Mouse (Mus musculus) neural tube, embryonic 15.5 days (tissue): Measurements from ENCODE around the gene Cyp21a1. TPM values are rescaled to one million over a fixed set of nuclear protein-coding genes. Genes with fewer than 3 reads are reported as not detected.
"Not testable (repeated sequence)": the region's sequence is repeated elsewhere in the genome, so short reads cannot be mapped to it uniquely, and the experiment has no call there.

ENCODE experiments used
- ATAC-seq: fragments of 200-750 bp; cut with Nextera tagmentation; 2 replicates; pipeline ENCODE4 v1.8.0; 2017; ENCODE audit warnings: mild to moderate bottlenecking, moderate TSS enrichment, moderate library complexity; ENCODE audit not compliant: low FRiP score
- H3K27ac ChIP-seq: fragments of 300-500 bp; sonication (generic); replicated peaks from 2 replicates; pipeline ENCODE4 v1.5.1; 2015; ENCODE audit warnings: mild to moderate bottlenecking, inconsistent platforms
- H3K27me3 ChIP-seq: fragments of 300-500 bp; sonication (generic); replicated peaks from 2 replicates; pipeline ENCODE4 v1.6.1; 2015; ENCODE audit warnings: inconsistent platforms
- H3K36me3 ChIP-seq: fragments of 300-500 bp; sonication (generic); 2 replicates; pipeline ENCODE4 v1.6.1; 2015; ENCODE audit warnings: inconsistent platforms
- H3K4me1 ChIP-seq: fragments of 300-500 bp; sonication (generic); 2 replicates; pipeline ENCODE4 v1.6.1; 2015; ENCODE audit warnings: inconsistent platforms
- H3K4me2 ChIP-seq: fragments of 300-500 bp; sonication (generic); 2 replicates; pipeline ENCODE4 v1.6.1; 2015; ENCODE audit warnings: inconsistent platforms, mild to moderate bottlenecking, moderate library complexity
- H3K4me3 ChIP-seq: fragments of 300-500 bp; sonication (generic); replicated peaks from 2 replicates; pipeline ENCODE4 v1.5.1; 2015; ENCODE audit warnings: mild to moderate bottlenecking, inconsistent platforms
- H3K9ac ChIP-seq: fragments of 300-500 bp; sonication (generic); replicated peaks from 2 replicates; pipeline ENCODE4 v1.6.1; 2015; ENCODE audit warnings: mild to moderate bottlenecking, inconsistent platforms
- H3K9me3 ChIP-seq: fragments of 300-500 bp; sonication (generic); replicated peaks from 2 replicates; pipeline ENCODE4 v1.6.1; 2016; ENCODE audit warnings: inconsistent platforms
- WGBS: fragments of 180-500 bp; shearing (Covaris S2); methylation state at CpG from one replicate; pipeline ENCODE4 v1.1.7; 2015; ENCODE audit warnings: mixed read lengths; 5-methylcytosine and 5-hydroxymethylcytosine counted together
- polyA plus RNA-seq: library from polyadenylated mRNA; unstranded; fragments of >200 nt; fragmentation: Nextera tagmentation; extraction: Ambion mirVana; gene quantifications from 2 replicates; pipeline ENCODE4 v1.2.1, GENCODE M21; 2015

Cyp21a1 gene
- polyA plus RNA-seq, 1 experiment from 2014 or later: not detected

DNA sequence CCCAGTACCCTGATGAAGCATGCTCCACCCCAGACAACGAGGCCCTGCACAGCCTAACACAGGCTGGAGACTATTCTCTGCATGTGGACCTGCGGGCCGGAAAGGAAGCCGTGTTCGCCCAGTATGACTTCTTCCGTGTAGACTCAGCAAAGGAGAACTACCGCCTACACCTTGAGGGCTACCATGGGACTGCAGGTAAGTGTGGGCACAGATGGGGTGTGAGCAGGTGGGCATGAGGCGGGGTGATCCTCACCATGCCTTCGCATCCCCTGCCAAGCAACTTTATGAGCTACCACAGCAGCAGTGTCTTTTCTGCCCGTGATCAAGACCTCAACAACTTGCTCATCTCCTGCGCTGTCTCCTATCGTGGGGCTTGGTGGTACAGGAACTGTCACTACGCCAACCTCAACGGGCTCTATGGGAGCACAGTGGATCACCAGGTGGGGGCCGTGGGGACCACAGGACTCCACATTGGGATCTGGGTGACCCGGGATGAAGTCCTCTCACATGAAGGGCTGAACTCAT is 3.5 kb downstream of the Cyp21a1 start:
- not testable (repeated sequence) for H3K4me2 ChIP-seq, H3K9me3 ChIP-seq, H3K4me1 ChIP-seq, ATAC-seq, H3K27me3 ChIP-seq, H3K9ac ChIP-seq, H3K27ac ChIP-seq, H3K36me3 ChIP-seq, H3K4me3 ChIP-seq
- 92% methylated on average over 16 of the region's 16 CpGs for WGBS

- H3K27me3 ChIP-seq: no peaks in the 10 kb centered on the region
- no peak for ATAC-seq
- no peaks in the 10 kb centered on the region for H3K36me3 ChIP-seq
- H3K4me3 ChIP-seq: no peak overlapping the region
- no peaks in the 10 kb centered on the region for H3K9me3 ChIP-seq
- H3K4me1 ChIP-seq: no peaks in the 10 kb centered on the region
- H3K4me2 ChIP-seq: no peak overlapping the region
- H3K27ac ChIP-seq: no peak overlapping the region
- 91% methylated on average over 4 of the region's 4 CpGs for WGBS
- no peak overlapping the region for H3K9ac ChIP-seq
Observed at GRCm38 (mm10) chr17:34799531-34799925, 4.8 kb downstream of the Cyp21a1 start.

DNA sequence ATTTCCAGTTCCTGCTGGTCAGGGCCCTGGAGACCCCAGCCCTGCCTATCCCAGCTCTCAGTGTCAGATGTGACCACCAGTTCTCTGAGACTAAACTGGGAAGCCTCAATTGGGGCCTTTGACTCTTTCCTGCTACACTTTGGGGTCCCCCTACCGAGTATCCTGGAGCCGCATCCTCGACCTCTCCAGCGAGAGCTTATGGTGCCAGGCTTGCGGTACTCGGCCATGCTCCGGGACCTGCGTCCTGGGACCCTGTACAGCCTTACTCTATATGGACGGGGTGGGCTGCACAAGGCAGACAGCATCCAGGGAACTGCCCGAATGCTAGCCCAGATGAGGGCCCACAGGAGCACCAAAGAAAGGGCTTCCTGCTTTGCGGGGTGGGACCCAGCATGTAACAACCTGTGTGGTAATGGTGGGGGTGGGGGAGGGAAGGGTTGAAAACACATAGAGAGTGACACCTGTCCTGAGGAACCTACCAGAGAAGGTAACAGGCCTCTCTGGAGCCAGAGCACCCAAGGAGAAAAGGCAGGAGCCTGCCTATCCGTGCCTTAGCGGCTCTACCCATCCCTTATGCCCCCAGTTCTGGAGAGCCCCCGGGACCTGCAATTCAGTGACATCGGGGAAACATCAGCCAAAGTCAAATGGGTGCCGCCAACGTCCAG is 5.4 kb downstream of the Cyp21a1 start:
- ATAC-seq: no peak
- WGBS: 91% methylated on average over 17 of the region's 17 CpGs

DNA sequence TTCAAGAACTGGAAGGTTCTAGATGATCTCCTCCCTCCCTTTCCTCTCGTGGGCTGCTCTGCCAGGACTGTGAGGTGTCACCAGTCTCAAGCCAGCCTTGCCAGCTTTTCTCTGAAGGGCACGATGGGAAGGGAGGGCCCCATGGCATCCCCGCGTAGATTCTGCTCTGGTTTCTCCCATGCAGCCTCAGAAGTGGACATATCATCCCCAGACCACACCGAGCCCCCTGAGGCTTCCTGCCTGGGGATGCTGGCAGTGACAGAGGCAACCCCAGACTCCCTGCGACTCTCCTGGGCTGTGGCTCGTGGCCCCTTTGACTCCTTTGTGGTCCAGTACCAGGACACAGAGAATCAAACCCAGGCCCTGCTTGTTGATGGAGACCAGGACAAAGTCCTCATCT is 6.3 kb downstream of the Cyp21a1 start:
- H3K4me2 ChIP-seq, H3K36me3 ChIP-seq, H3K4me1 ChIP-seq, H3K27ac ChIP-seq, H3K9ac ChIP-seq, H3K9me3 ChIP-seq, H3K4me3 ChIP-seq, H3K27me3 ChIP-seq, ATAC-seq: not testable (repeated sequence)
- WGBS: 85% methylated on average over 7 of the region's 7 CpGs

More for the DNA sequence above, 5.4 kb downstream of the Cyp21a1 start:
- Histone ChIP-seq H3K9me3 (no peaks in the 10 kb centered on the region), H3K36me3 (no peaks in the 10 kb centered on the region), H3K27me3 (no peaks in the 10 kb centered on the region), H3K4me2 (no peak overlapping the region), H3K27ac (no peak overlapping the region), H3K4me3 (no peak overlapping the region), H3K4me1 (no peaks in the 10 kb centered on the region), H3K9ac (no peak overlapping the region)

DNA sequence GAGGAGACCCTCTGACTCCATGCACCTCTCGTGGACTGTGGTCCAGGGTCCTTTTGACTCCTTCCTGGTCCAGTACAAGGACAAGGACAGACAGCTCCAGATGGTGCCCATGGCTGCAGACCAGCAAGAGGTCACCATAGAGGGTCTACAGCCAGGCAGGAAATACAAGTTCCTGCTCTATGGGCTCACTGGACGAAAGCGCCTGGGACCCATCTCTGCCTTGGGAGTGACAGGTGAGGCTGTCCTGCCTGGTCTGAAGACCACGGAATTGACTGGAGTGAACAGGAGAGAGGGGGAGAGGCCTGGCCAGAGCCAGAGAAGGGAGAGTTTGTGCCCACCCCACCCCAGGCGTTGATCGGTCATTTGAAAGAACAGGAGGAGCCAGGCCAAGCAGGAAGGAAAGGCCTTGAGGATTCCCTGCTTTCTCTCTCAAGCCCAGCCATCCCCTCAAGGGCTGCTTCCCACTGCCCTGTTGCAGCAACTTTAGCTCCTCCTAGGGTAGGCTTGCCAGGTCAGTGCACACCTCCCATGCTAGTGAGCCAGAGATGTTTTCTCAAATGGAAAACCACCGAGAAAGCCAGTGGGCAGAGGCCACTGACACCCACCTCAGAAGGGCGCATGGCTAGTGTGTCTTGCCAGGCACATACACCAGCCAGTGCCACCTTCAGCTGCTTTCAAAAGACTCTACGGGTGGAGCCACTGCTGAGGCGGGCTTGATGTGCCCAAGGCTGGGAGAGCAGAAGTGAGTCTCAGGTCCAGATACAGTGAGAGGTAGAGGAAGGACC is 7.0 kb downstream of the Cyp21a1 start:
- ATAC-seq, H3K27me3 ChIP-seq: not testable (repeated sequence)
- 89% methylated on average over 10 of the region's 10 CpGs for WGBS

GRCm38 (mm10) chr17:34796311-34797140 is 7.8 kb downstream of the Cyp21a1 start:
- no peaks in the 10 kb centered on the region for H3K36me3 ChIP-seq
- WGBS: 89% methylated on average over 8 of the region's 8 CpGs
- no peak overlapping the region for H3K4me3 ChIP-seq
- no peak for ATAC-seq
- no peak overlapping the region for H3K4me2 ChIP-seq
- no peaks in the 10 kb centered on the region for H3K4me1 ChIP-seq
- H3K27ac ChIP-seq: no peak overlapping the region
- no peak overlapping the region for H3K9ac ChIP-seq
- no peaks in the 10 kb centered on the region for H3K9me3 ChIP-seq
- no peaks in the 10 kb centered on the region for H3K27me3 ChIP-seq

More for the DNA sequence above, 7.0 kb downstream of the Cyp21a1 start:
- H3K27ac ChIP-seq, H3K36me3 ChIP-seq, H3K9ac ChIP-seq, H3K4me3 ChIP-seq, H3K4me1 ChIP-seq, H3K4me2 ChIP-seq, H3K9me3 ChIP-seq: not testable (repeated sequence)

- no peaks in the 10 kb centered on the region for H3K27me3 ChIP-seq
- H3K9ac ChIP-seq: no peak overlapping the region
- no peaks in the 10 kb centered on the region for H3K4me1 ChIP-seq
- H3K4me3 ChIP-seq: no peak overlapping the region
- WGBS: 67% methylated on average over 9 of the region's 9 CpGs
- ATAC-seq: no peak
- no peak overlapping the region for H3K27ac ChIP-seq
- H3K36me3 ChIP-seq: no peaks in the 10 kb centered on the region
- H3K9me3 ChIP-seq: no peaks in the 10 kb centered on the region
- no peak overlapping the region for H3K4me2 ChIP-seq
Observed at GRCm38 (mm10) chr17:34795633-34796032, 8.7 kb downstream of the Cyp21a1 start.

- no peak overlapping the region for H3K9ac ChIP-seq
- H3K27me3 ChIP-seq: no peaks in the 10 kb centered on the region
- no peaks in the 10 kb centered on the region for H3K36me3 ChIP-seq
- H3K4me1 ChIP-seq: no peaks in the 10 kb centered on the region
- 85% methylated on average over 10 of the region's 10 CpGs for WGBS
- H3K27ac ChIP-seq: no peak overlapping the region
- H3K9me3 ChIP-seq: no peaks in the 10 kb centered on the region
- no peak for ATAC-seq
- no peak overlapping the region for H3K4me3 ChIP-seq
- H3K4me2 ChIP-seq: no peak overlapping the region
Observed at GRCm38 (mm10) chr17:34795016-34795415, 9.3 kb downstream of the Cyp21a1 start.

- Histone ChIP-seq H3K9me3 (0 out of 2 replicates have a peak, but pooled peaks cover 12% of the 10 kb centered on the region), H3K27me3 (no peaks in the 10 kb centered on the region), H3K4me1 (no peaks in the 10 kb centered on the region), H3K4me3 (no peak overlapping the region), H3K36me3 (no peaks in the 10 kb centered on the region), H3K9ac (no peak overlapping the region), H3K27ac (no peak overlapping the region), H3K4me2 (no peak overlapping the region)
- no peak for ATAC-seq
- 81% methylated on average over 9 of the region's 9 CpGs for WGBS
Observed at GRCm38 (mm10) chr17:34777680-34778325, 26.6 kb downstream of the Cyp21a1 start.

GRCm38 (mm10) chr17:34761471-34761870 is 42.9 kb downstream of the Cyp21a1 start:
- ATAC-seq: no peak
- H3K27ac ChIP-seq: no peak overlapping the region
- H3K36me3 ChIP-seq: no peaks in the 10 kb centered on the region
- 79% methylated on average over 3 of the region's 3 CpGs for WGBS
- no peak overlapping the region for H3K4me2 ChIP-seq
- H3K9me3 ChIP-seq: no peaks in the 10 kb centered on the region
- H3K4me3 ChIP-seq: no peak overlapping the region
- no peaks in the 10 kb centered on the region for H3K27me3 ChIP-seq
- H3K9ac ChIP-seq: no peak overlapping the region
- H3K4me1 ChIP-seq: no peaks in the 10 kb centered on the region
